35 mouse cellular contexts compared by ENCODE assay signal in genomic region chr3:147118622-147119021, GRCm38 (mm10).
"Had no signal": no experiment of that assay in that cellular context is flagged by ENCODE, and none has a peak within 500 bp of the region (broad histone marks: within the 10 kb centered on the region; RNA-seq: fewer than 3 reads in every experiment).

No protein-coding gene starts in this region.

- H3K9ac ChIP-seq: heart, embryonic 12.5 days; heart, embryonic 13.5 days; heart, embryonic 15.5 days; hindbrain, embryonic 12.5 days; hindbrain, embryonic 13.5 days; hindbrain, embryonic 14.5 days; hindbrain, embryonic 15.5 days; intestine, embryonic 15.5 days; kidney, embryonic 15.5 days had no signal

- H3K4me3 ChIP-seq: heart, embryonic 10.5 days; heart, embryonic 12.5 days; heart, embryonic 13.5 days; heart, embryonic 15.5 days; hindbrain, embryonic 10.5 days; hindbrain, embryonic 12.5 days; hindbrain, embryonic 13.5 days; hindbrain, embryonic 15.5 days; intestine, embryonic 15.5 days; kidney, embryonic 15.5 days; layer of hippocampus, adult 2 months had no signal

- DNase-seq: heart, postnatal 10 days; heart, postnatal 14 days; heart, postnatal 36 days; heart, postnatal 4 days; kidney, adult 11 months; kidney, adult 18-20 months; kidney, adult 2 months; kidney, adult 8-10 months; kidney, adult 9 months; kidney, postnatal 10 days; kidney, postnatal 14 days; kidney, postnatal 25 days; kidney, postnatal 36 days; kidney, postnatal 4 days; layer of hippocampus, adult 9-11 months; layer of hippocampus, postnatal 36 days had no signal

- H3K27ac ChIP-seq: heart, embryonic 10.5 days; heart, embryonic 13.5 days; heart, embryonic 15.5 days; hindbrain, embryonic 10.5 days; hindbrain, embryonic 12.5 days; hindbrain, embryonic 13.5 days; hindbrain, embryonic 14.5 days; hindbrain, embryonic 15.5 days; hindbrain, postnatal 0 days; intestine, embryonic 15.5 days; kidney, embryonic 15.5 days; kidney, postnatal 0 days; layer of hippocampus, adult 2 months had no signal

- H3K4me2 ChIP-seq: heart, embryonic 11.5 days; heart, embryonic 12.5 days; heart, embryonic 13.5 days; heart, embryonic 15.5 days; hindbrain, embryonic 12.5 days; hindbrain, embryonic 13.5 days; hindbrain, embryonic 14.5 days; hindbrain, embryonic 15.5 days; intestine, embryonic 15.5 days; kidney, embryonic 15.5 days had no signal

- H3K4me1 ChIP-seq: heart, embryonic 10.5 days; heart, embryonic 12.5 days; heart, embryonic 13.5 days; heart, embryonic 15.5 days; hindbrain, embryonic 10.5 days; hindbrain, embryonic 12.5 days; hindbrain, embryonic 13.5 days; hindbrain, embryonic 15.5 days; intestine, embryonic 15.5 days; kidney, embryonic 15.5 days had no signal

- ATAC-seq: hindbrain, embryonic 16.5 days; hindbrain, postnatal 0 days; inflammation-experienced regulatory T-cells, adult 6 months; intestine, embryonic 15.5 days; intestine, embryonic 16.5 days; intestine, postnatal 0 days had no signal

- H3K27me3 ChIP-seq: heart, embryonic 12.5 days; heart, embryonic 13.5 days; heart, embryonic 15.5 days; hindbrain, embryonic 12.5 days; hindbrain, embryonic 13.5 days; hindbrain, embryonic 15.5 days; intestine, embryonic 15.5 days; kidney, embryonic 15.5 days had no signal

- H3K36me3 ChIP-seq: heart, embryonic 10.5 days; heart, embryonic 12.5 days; heart, embryonic 13.5 days; heart, embryonic 15.5 days; hindbrain, embryonic 10.5 days; hindbrain, embryonic 12.5 days; hindbrain, embryonic 13.5 days; hindbrain, embryonic 15.5 days; intestine, embryonic 15.5 days; kidney, embryonic 15.5 days had no signal

- H3K9me3 ChIP-seq: heart, embryonic 10.5 days; heart, embryonic 12.5 days; heart, embryonic 13.5 days; heart, embryonic 15.5 days; hindbrain, embryonic 10.5 days; hindbrain, embryonic 12.5 days; hindbrain, embryonic 13.5 days; hindbrain, embryonic 15.5 days; intestine, embryonic 15.5 days; kidney, embryonic 15.5 days had no signal
